Mouse (Mus musculus): ENCODE measurements around the gene 4921524J17Rik.

The 4921524J17Rik gene

DNA sequence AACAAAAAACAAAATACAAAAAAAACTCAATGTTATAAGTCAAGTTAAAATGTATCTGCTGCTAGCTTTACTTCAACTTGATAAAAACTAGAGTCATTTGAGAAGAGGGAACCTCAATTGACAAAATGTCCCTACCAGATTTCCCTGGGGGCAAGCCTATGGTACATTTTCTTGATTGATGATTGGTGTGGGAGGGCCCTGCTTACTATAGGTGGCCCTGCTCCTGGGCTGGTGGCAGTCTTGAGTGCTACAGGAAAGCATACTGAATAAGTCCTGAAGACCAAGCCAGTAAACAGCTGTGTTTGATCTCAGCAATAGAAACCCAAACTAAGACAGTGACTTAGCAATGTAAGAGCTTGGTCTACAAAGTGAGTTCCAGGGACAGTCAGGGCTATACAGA lies 11.5 kb upstream of the 4921524J17Rik start:
- no peak for DNase-seq (ENCODE audit: low read depth, low spot score)

DNA sequence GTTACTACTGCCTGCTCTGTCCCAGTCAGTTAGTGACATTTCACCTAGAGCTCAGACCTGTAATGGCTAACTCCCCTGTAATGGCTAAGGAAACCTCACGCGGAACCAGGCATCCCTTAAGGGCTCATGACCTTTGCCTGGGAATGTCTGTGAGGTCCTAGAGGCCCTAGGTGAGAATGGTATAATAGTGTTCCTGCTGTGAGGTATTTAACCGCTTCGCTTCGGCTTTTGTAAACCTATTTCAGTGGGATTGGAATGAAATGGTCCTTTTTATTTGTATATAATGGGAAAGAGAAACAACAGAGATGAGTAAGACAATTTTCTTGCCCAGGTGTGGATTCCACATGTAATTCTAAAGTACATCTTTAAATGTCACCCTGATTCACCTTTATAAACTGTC lies 8.9 kb upstream of the 4921524J17Rik start:
- no peak for DNase-seq (ENCODE audit: low read depth, low spot score)

DNA sequence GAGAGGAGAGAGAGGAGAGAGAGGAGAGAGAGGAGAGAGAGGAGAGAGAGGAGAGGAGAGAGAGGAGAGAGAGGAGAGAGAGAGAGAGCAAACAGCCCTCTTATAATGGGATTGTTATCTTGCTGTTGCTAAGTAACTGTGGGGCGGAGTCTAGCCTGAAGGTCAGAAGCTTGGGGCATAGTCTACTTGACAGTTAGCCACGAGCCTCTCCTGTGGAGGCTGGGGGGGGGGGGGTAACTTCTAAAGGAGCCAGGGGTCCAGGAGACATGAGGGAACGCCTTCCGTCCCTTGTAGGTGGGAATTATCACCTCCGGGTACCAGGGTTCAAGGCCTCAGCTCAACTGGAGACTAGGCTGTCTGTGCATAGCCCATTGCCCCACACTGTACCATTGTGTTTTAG lies 3.1 kb upstream of the 4921524J17Rik start:
- DNase-seq (ENCODE audit: low read depth, low spot score) = no peak

DNA sequence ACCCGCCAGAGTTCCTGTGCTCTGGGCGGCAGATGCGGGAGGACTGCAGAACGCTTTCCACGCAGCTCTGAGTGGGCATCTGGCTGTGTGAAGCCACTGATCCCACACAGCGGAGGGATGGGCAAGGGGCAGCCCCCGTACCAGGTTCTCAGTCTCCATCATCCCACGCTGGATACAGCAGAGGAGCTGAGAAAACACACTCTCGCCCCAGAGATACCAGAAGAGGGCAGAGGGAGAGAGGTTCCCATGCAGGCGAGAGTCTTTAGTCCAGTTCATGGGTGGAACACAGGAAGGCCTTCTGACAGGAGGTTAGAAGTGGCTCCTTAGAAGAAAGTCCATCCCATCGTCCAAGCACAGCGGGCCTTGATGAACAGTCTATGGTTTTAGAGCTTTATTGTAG lies 2.2 kb upstream of the 4921524J17Rik start:
- DNase-seq (ENCODE audit: low read depth, low spot score) = no peak

DNA sequence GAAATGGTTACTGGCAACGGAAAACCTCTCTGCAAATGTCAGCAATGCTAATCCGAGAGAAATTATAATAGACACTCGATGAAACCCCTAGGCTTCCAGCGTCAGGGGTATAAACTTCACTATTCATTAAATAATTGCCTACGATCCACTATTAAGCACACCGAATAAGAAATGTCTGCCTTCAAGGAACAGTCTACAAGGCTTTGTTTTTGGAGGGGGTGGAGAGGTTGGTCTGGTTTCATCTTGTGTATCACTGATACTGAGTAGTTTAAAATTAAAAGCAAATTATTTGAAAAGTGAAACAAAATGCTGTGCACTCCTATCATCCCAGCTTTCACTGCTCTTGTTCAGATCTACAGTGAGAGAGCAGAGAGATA lies 372 bp upstream of the 4921524J17Rik start:
- DNase-seq (ENCODE audit: low read depth, low spot score) = no peak

DNA sequence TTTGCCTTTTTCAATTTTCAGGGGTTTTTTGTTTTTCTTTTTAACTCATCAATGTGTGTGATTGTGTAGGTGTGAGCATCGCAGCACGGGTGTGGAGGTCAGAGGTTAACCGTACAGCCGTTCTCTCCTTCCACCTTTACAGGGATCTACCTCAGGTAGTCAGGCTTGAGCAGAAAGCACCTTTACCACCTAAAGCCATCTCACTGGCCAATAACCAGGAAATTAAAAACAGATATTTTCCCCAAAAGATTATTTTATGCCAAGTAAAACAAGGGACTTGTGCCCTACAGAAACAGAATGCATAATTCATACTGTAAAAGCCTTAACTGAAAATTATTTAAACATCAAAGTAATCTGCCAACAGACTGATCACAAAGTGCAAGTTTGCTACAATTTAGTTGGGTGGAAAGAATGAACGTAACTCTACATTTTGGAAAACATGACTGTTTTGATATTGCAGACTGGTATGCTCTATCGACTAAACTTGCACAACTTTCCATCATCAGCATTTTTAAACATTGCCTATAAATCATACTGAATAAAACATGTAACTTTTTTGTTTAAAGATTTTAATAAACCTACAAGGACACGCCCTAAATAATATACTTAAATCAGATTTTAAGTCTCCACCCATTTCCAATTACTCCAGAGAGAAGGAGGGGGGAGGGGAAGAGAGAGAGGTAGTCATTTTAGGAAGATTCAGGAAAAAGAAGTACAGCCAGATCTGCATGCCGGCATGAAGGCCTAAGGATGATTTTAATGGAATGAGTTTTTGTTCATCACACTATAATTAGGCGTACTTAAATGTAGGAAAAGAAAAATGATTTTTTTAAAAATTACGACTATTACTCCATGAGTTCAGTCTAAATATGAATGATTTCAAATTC lies 1.1 kb downstream of the 4921524J17Rik start:
- DNase-seq (ENCODE audit: low read depth, low spot score) = no peak

DNA sequence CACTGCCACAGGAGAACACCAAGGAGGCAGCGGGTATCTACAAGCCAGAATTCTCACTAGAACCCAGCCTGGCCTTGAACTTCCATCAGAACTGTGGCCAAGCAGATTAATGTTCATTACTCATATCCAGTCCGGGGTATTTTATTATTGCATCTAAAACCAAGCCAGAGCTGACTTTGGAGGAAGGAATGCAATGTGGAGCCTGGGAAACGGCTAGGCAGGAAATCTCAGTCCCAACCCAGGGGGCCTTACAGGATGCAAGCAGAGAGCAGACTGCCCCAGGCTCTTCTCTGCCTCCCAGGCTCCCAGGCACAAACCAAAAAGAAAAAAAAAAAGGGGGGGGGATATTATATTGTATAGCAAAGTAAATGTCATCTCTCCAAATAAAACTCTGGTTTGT lies 1.8 kb downstream of the 4921524J17Rik start:
- no peak for DNase-seq (ENCODE audit: low read depth, low spot score)

DNA sequence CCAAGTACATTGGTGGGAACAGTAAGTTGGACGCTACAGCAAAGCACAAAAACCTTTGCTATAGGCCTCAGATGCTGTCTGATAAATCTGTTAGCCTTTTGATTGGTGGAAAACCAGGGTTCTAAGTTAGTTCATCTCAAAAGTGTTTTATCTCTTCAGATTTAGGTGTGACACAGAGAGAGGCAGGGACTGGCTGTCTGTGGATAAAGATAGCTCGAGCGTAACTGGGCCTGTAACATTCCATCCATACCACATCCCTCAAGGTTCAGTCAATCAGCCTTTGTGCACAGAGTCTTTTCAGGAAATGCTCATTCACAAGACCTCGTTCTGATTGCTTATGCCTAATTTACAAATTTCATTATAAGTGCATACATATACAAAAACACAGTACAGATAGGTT lies 3.4 kb downstream of the 4921524J17Rik start:
- no peak for DNase-seq (ENCODE audit: low read depth, low spot score)

DNA sequence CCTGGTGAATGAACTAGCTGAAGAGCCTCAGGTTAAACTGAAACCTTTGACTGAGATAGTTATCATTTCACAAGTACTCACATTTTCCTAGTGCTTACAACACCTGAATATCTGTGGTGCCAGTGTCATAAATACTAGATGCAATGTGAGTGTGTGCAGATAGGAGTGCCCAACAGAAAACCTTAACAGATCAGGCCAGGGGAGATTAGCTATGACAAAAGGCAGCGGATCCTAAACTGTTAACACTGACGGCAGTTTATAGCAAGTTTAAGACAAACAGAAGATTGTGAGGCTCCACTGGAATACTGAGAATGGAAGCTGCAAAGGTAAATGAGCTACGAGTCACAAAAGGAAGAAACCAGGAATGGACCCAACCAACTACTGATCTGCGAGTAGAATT lies 5.6 kb downstream of the 4921524J17Rik start:
- DNase-seq (ENCODE audit: low read depth, low spot score) = no peak

DNA sequence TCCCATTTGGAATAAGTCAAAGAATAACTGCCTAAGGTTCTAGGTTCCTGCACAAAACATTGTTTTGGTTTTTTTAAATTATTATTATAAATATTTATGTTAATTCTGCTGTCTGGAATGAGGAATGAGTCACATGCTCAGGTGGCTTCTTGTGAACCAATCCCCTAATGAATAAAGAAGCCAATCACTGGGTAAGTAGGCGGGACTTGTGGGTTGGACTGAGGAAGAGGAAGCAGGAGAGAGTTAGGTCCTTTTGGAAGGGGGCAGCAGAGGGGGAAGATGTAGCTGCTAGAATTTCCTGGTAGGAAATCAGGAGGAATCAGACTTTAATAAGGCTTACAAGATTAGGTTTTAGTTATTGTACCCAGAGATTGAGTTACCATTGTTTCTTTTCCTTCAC lies 11.3 kb downstream of the 4921524J17Rik start:
- DNase-seq (ENCODE audit: low read depth, low spot score) = no peak

DNA sequence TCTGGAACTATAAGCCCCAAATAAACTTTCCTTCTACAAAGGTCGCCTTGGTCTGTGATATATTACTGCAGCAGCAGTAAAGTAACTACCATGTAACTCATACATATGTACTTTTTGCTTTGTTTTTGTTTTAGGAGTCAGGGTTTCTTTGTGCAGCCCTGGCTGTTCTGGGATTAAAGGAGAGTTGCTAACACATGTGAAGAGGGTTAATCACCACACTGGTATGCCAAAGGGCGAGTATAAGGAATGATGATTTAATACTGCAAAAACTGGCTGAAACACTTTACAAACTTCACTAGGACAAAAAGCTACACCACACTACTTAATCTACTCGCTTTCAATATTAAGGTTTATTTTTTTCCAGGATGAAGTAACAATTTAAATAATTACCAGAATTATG lies 24.1 kb downstream of the 4921524J17Rik start:
- no peak for DNase-seq (ENCODE audit: low read depth, low spot score)

DNA sequence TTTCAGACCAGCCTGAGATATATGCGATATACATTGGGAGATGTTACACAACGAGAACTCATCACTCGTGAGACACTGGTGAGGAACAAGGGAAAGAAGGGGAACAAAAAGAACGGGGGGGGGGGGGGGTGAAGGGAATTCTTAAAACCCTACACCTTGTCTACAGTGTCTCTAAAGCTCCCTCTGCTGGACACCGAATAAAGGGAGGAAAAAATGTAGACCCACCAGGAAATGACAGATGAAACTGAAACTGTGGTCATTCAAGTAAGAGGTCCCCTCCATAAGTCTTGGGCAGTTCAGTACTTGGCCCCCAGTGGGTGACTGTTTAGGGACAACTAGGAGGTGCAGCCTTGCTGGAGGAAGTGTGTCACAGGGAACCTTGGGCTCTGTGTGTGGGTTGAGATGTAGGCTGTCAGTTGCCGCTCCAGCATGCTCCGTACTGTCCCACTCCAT lies 24.6 kb downstream of the 4921524J17Rik start:
- no peak for DNase-seq (ENCODE audit: low read depth, low spot score)

DNA sequence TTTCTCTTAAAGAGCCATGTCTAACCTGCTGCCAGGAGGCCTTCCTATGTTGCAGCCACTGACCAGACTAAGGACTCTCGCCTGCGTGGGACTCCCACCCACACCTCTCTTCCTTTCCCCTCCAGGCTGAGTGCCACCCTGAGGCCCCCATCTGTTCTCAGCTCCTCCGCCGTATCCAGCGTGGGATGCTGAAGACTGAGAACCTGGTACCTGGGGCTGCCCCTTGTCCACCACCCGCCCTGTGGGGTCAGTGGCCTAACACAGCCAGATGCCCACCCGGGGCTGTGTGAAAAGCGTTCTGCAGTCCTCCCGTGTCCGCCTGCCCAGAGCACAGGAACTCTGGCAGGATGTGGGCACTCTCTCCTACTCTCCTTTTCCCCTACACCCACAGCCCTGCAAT lies 26.7 kb downstream of the 4921524J17Rik start:
- DNase-seq (ENCODE audit: low read depth, low spot score) = no peak

DNA sequence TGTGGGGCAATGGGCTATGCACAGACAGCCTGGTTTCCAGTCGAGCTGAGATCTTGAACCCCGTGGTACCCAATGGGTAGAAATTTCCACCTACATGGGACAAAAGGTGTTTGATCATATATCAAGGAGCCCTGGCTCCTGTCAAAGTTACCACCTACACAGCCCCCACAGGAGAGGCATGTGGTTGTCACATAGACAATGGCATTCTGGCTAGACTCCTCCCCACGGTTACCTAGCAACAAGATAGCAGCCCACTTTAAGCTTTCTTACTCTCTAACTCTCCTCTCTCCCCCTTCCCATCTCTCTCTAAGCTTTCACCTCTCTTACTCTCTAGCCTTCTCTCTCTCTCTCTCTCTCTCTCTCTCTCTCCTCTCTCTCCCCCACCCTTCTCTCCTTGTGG lies 27.2 kb downstream of the 4921524J17Rik start:
- DNase-seq (ENCODE audit: low read depth, low spot score) = no peak

DNA sequence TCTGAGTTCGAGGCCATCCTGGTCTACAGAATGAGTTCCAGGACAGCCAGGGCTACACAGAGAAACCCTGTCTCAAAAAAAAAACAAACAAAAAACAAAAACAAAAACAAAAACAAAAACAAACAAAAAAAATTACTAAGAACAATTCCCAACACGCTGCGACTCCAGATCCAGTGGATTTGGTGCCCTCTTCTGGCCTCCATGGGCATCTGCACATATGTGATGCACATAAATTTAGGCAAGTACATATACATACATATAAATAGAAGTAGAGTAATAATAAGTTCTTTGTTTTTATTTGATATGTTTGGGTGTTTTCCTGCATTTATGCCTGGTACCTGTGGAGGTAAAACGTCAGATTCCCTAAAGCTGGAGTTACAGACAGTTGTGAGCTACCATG lies 34.1 kb downstream of the 4921524J17Rik start:
- DNase-seq (ENCODE audit: low read depth, low spot score) = no peak

DNA sequence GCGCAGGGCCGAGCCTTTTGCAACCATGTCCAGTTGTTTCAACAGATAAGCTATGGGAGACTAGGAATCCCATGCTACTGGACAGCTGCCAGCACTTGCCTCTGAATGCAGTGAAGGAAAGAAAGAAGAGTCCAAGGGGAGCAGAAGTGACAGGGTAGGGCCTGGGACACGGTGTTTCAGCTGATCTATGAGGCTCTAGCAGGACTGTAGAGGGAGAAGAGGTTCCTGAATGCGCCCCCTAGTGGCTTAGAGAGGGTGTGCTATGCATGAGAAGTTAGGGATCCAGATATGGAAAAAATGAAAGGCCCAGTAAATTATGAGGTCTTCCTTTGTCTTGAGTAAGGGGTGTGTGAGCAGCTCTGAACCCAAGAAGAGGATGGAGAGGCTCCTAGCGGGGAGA lies 35.1 kb downstream of the 4921524J17Rik start:
- no peak for DNase-seq (ENCODE audit: low read depth, low spot score)

DNA sequence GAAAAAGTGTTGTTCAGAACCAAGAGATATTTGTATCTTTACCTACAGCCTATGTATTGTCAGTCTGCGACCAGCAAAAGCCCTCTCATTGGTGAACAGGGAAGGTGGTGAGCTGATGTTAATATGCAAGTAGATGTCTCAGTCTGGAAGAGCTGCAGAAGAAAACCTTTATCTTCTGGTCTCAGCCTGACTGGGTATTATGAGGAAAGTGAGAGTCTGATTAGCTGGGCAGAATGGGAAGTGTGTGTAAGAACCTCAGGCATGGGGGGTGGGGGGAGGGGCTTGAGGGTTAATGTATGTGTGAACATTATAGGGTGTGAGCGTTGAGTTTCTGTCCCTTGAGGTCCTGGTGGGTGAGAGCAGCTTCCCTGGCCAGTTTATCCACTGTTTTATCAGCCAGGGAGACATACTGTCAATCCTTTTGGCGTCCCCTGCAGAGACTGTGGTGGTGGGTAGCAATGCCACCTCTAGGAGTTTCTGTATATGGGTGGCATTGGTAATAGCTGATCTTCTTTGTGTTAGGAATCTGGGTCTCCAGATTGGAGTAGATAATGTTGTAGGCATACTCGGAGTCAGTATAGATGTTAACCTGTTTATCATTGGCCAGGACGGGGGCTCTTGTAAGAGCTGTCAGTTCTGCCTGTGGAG lies 36.1 kb downstream of the 4921524J17Rik start:
- DNase-seq (ENCODE audit: low read depth, low spot score) = no peak

DNA sequence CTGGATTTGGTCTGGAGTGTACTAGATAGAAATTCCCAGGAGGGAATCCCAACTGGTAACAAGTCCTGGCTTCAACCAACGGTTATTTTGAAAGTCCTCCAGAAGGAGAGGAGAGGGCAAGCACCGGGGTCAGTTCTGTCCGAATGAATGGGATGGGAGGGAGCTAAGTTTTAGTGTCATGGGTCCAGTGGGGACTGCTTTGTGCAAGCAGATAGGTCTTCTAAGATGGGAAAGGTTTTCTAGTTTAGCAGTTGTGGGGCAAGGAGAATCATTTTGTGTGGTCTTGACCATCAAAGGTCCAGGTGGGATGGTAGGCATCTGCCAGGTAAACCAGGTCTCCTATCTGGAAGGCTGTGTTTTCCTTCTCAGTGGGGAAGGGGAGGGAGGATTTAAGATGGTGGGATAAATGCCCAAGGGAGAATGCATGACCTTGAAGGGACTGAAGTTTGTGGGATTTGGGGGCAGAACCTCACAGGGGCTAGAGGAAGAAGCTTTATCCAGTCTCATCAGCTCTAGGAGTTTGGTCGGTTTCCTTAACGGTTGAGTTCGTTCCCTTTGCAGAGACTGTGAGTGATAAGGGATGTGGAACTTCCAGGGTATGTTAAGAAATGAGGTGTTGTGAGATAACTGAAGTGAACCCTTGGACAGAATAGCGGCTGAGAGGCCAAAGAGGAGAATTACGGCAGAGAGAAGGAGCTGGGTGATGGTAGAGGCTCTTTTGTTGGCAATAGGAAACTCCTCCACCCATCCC lies 36.8 kb downstream of the 4921524J17Rik start:
- no peak for DNase-seq (ENCODE audit: low read depth, low spot score)

DNA sequence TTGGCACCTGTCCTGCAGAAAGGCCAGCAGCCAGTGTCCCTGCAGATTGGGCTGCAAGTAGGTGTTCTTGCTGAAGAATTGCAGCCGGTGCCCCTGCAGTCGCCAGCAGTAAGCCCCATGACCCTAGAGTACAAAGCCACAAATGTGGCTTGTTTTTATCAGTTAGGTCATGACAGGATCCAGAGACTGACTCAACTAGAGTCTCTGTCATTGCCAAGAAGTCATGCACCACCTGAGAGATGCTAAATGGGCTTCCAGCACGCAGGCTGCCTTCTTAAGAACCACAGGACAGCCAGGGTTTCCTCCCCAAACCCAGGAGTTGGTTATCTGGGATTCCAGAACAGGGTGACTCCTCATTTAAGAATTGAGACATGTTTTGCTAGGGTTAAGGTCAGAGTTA lies 37.6 kb downstream of the 4921524J17Rik start:
- DNase-seq (ENCODE audit: low read depth, low spot score) = no peak

DNA sequence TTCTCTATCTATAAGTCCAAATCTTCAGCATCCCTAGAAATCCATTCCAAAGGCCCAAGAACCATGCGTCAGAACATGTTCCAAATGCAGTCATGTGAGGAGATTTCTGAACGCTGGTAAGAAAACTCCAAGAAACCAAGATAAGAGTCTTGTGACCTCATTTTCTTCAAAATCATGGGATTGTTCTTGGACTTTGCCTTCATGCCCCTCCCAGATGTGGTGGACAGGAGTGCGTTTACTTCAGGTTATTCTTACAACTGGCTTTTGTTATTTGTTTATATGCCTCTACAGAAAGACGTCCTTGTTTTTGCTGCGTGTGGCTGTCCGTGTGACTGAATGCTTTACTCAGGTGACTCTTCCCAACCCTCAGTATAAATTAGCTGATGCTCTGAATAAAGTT lies 39.4 kb downstream of the 4921524J17Rik start:
- no peak for DNase-seq (ENCODE audit: low read depth, low spot score)

DNA sequence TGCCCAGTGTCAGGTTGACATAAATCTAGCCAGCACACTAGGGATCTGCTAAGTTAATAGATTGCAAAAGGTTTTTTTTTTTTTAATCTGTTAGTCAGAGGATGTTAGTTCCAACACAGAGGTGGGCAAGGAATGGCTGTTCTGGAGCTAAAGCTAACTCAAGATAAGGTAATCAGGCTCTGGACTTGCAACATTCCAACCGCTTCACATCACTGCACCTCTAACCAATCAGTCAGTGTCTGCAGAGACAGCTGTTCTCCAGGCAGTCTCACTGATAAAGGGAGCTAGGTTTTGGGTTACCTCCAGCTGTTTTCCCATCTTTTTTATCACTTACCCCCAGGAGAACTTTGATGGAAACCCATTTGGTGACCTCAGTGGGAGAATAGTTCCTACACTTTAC lies 41.2 kb downstream of the 4921524J17Rik start:
- DNase-seq (ENCODE audit: low read depth, low spot score) = no peak

DNA sequence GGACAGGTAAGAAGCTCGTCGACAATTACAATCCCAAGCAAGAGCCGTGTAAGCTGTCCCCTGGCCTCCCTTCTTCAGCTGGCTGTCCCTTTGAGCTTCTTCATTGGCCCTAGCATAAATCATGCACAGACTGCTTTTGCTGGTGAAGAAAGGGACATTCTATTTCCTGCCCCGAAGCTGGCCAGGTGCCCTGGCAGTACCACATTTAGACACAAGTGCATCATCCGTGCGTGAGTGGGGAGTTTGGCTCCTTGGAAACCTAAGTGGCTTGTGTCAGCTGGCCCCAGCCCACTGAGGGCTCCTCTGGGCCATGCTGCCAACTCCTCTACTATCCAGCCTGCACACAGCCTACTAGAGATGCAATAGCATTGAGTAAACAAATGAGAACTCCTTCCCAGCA lies 46.4 kb downstream of the 4921524J17Rik start, which contains the start of gene Mylk3:
TSS of gene Mylk3 (minus strand) at position 141 of the 400 bp plus-strand sequence.
- DNase-seq (ENCODE audit: low read depth, low spot score) = no peak

All from brain, embryonic 18.5 days (tissue).